Mouse (Mus musculus) naive thymus-derived CD4-positive, alpha-beta T cell, adult 2 months (primary cell): ENCODE results near the gene Ap5z1.

Experiments used
- DNase-seq: peaks from one replicate; pipeline ENCODE4 v3.0.0-alpha.2; 2011; ENCODE audit warnings: low read depth

The Ap5z1 gene

DNA sequence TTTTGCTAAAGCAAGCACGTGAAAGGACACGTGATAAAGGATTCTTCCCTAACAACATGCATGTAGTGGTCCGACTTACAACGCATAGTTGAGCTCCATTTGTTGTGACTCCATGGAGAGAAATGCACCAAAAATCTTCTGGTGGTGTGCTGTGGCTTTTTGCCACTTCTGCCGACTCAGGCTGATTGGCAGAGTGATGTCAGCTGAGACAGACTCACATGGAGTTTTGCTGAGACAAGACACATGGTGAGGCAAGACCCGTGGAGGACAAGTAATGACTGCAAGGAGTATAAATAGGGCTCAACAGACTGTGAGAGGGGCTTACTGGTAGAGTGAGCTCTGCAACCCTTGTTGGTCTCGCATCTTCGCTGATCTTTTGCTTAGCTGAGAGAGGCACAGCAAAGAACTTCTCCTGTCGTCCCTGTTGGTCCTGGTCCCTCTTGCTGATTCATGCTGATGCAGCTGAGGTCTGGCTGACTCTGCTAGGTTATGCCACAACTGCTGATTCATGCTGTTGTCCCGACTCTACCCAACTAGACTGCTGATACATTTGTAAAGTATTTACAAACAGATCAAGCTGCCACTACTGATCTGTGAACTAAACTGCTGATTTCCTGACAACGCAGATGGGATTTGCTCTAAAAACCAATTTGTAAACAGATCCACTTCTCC, 57.6 kb downstream of the Ap5z1 start:
- no peak for DNase-seq

DNA sequence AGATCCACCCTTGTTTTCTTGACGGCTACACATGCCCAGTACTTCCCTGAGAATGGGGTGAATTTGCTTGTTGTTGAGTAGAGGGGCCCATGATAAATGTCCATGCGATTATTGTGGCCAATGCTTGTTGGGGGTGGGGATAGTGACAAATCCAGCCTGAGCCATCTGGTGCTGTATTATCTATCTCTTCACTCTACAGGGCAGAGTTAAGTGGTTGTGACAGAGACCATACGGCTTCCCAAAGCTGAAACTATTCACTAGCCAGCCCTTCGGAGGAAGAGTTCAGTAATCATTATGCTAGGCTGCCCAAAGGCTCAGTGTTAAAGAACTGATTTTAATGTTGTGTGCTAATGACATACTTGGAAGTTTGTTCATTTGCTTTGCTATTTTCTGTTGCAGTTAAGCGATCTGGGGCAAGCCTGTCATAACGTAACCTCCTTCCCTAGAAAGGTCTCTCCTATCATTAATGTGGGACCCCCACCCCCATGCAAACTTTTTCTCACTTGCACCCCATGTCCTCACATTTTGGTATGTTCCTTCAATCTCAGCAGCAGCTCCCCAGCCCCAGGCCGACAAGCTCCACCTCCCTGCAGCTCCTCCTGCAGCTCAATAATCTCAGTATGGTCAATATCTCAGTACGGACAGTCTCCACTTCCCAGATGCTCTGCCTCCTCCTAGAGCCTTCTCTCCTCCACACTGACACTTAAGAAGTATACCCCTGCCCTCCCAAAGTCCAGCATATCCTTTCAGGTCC, 61.1 kb downstream of the Ap5z1 start:
- DNase-seq: no peak
